Mouse (Mus musculus): Measurements from ENCODE around the gene Csl.

Gene Csl

GRCm38 (mm10) chr10:99759558-99759957 is at the start of gene Csl:
TSS of gene Csl (minus strand) at chr10:99759658.
- in situ Hi-C loops (cut with MboI; ENCODE audit: low sequenced_read_pairs), result no loop called here

DNA sequence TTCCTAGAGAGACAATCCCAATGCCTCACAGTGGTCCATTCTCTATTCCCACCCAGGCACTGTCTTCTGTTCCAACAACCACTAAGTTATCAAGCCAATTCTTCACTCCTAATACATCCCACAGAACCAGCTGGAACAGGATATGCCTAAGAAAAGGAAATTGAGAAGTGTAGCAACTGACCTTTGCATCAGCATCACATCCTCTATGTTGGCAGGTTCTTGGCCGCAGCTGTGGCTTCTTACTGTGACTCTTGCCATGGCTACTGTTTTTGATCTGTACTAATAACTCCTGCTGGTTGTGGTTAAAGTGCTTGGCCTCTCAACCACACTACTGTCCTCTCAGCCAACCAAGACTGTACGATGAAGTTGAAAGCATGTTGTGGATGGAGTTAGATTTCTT is 30.0 kb upstream of the Csl start:
- in situ Hi-C loops (cut with MboI; ENCODE audit: low sequenced_read_pairs), result no loop called here

DNA sequence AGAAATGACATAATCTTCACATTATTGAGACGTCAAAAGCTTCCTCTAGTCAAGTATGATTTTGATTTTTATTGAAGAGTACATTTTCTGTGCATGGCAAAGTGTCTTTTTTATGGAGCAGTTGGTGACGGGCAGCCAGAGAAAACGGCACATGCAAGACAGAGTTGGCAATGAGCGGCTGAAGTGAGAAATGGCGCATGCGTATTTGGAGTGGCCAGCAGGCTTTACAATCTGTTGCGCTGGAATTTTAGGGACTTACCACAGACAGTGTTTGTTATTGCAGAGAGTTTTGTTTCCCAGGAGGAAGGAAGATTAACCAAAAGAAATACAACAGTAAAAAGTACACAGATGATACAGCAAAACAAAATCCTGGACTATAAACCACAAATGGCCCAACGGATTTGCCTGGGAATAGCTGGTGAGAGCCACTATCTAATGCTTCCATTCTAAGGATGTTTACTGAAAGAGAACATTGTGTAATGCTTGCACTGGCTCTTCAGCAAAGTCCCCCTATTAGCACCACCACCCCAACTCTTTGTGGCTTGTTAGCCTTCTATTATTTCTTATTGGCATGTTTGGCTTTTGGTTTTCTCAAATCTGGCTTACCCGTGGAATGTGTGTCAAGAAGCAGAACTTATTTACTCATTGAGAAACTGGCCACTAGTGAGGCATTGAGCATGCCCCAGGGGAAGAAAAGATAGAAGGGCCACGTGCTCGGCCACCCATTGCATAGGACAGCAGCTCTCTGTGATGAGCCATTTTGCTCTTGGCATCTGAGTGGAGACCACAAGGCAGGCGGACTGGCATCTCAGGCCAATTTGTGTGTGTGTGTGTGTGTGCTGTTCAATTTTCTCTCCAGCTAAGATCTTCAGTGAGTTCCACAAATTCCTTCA is 15.0 kb upstream of the Csl start:
- in situ Hi-C loops (cut with MboI; ENCODE audit: low sequenced_read_pairs), result no loop called here

GRCm38 (mm10) chr10:99750146-99750545 is 9.3 kb downstream of the Csl start:
- in situ Hi-C loops (cut with MboI; ENCODE audit: low sequenced_read_pairs), result no loop called here

- in situ Hi-C loops (cut with MboI; ENCODE audit: low sequenced_read_pairs), result no loop called here
Observed at GRCm38 (mm10) chr10:99748668-99749260, 10.7 kb downstream of the Csl start.

GRCm38 (mm10) chr10:99748009-99748408 is 11.4 kb downstream of the Csl start:
- in situ Hi-C loops (cut with MboI; ENCODE audit: low sequenced_read_pairs), result no loop called here

GRCm38 (mm10) chr10:99741609-99742280 is 17.7 kb downstream of the Csl start:
- in situ Hi-C loops (cut with MboI; ENCODE audit: low sequenced_read_pairs), result no loop called here

- in situ Hi-C loops (cut with MboI; ENCODE audit: low sequenced_read_pairs), result no loop called here
Observed at GRCm38 (mm10) chr10:99713129-99713528, 46.3 kb downstream of the Csl start.

GRCm38 (mm10) chr10:99711567-99711966 is 47.9 kb downstream of the Csl start:
- in situ Hi-C loops (cut with MboI; ENCODE audit: low sequenced_read_pairs), result no loop called here

Measured in CH12F3 (cell line).